9 mouse cellular contexts compared by ENCODE assay signal in the genomic region with DNA sequence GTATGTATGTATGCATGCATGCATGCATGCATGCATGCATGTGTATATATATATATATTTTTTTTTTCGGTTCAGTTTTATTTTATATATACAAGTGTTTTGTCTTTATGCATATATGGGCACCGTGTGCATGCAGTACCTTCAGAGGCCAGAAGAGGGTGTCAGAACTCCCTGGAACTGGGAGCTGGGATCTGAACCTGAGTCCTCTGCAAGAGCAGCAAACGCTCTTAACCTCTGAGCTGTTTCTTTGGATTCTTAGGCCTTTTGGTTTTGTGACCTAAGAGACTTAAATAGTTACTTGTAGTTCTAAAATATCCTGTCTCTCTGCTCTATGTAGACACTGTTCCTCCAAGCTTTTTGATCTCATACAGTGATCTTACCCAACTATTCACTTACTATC. TPM values are rescaled to one million over a fixed set of nuclear protein-coding genes. Genes with fewer than 3 reads are reported as not detected.
A peak's percentile ranks its signal among the peaks of the same experiment; 100 is the strongest.
DNase-seq lines count a peak whose midpoint lies in the region; TF ChIP-seq lines count a peak whose summit lies in the region.
"Had no signal": no experiment of that assay in that cellular context is flagged by ENCODE, and none has a peak within 500 bp of the region (broad histone marks: within the 10 kb centered on the region; RNA-seq: fewer than 3 reads in every experiment).

No protein-coding gene starts in this region.

- no peak overlapping the region for H3K4me3 ChIP-seq in left cerebral cortex, adult 2 months

- H3K27ac ChIP-seq in left cerebral cortex, adult 2 months = no peak overlapping the region

- TF ChIP-seq CTCF in left cerebral cortex, adult 2 months (IDR thresholded peaks at IDR 0.05) = peak; percentile 60

- intact Hi-C loops in left cerebral cortex, adult 2 months (cut with DNase I) = loop anchor here (2.0 kb wide), 1 partner anchor 23 kb away; no protein-coding TSS in a partner anchor

- DNase-seq in cerebellum, adult 11 months = peak; percentile 22
- DNase-seq in cerebellum, adult 9-11 months = no peak
- no peak for DNase-seq in left cerebral cortex, adult 2 months (ENCODE audit: extremely low spot score in 1 of 2, low spot score in 2 of 2)
- no peak for DNase-seq in left cerebral cortex, adult 11 months (ENCODE audit: low spot score)
- peak; percentile 64 for DNase-seq in adrenal gland, adult 2 months
- DNase-seq in induced T-regulatory cell, adult 2 months (ENCODE audit: low read depth) = peak; percentile 72
- peak; percentile 50 for DNase-seq in retina, postnatal 1 day
- DNase-seq in layer of hippocampus, adult 9-11 months = no peak

RNA-seq across cellular contexts. Expression of gene Copz1, which starts 11.6 kb away (rescaled TPM):
- 10 to 100 TPM; 85.5 to 93.0 TPM for total RNA-seq in left cerebral cortex, adult 2 months (2021)
- 100 to 1,000 TPM; 146 to 152 TPM for total RNA-seq in adrenal gland, adult 2 months (2021)
- polyA plus RNA-seq in adrenal gland, adult 2 months (2012; rRNA removed) = 51.3 and 59.7 TPM in 2 replicates

RNA-seq across cellular contexts. Expression of gene Nfe2, which starts 25.9 kb away (rescaled TPM):
- not detected for total RNA-seq in left cerebral cortex, adult 2 months (2021)
- total RNA-seq in adrenal gland, adult 2 months (2021) = under 1 TPM; 0.21 to 0.95 TPM
- polyA plus RNA-seq in adrenal gland, adult 2 months (2012; rRNA removed) = 0.38 and 0.83 TPM in 2 replicates

RNA-seq across cellular contexts. Expression of gene Gpr84, which starts 26.3 kb away (rescaled TPM):
- total RNA-seq in left cerebral cortex, adult 2 months (2021) = under 1 TPM; 0.40 to 0.66 TPM
- not detected for total RNA-seq in adrenal gland, adult 2 months (2021)
- polyA plus RNA-seq in adrenal gland, adult 2 months (2012; rRNA removed) = 0.09 and 0.15 TPM in 2 replicates
- polyA plus RNA-seq: heart, embryonic 16.5 days had no signal

RNA-seq across cellular contexts. Expression of gene Hnrnpa1, which starts 43.8 kb away (rescaled TPM):
- total RNA-seq in left cerebral cortex, adult 2 months (2021) = 100 to 1,000 TPM; 233 to 247 TPM
- total RNA-seq in adrenal gland, adult 2 months (2021) = 100 to 1,000 TPM; 140 to 208 TPM
- polyA plus RNA-seq in adrenal gland, adult 2 months (2012; rRNA removed) = 8.1 TPM in 2 replicates

RNA-seq across cellular contexts. Expression of gene Cbx5, which starts 44.5 kb away (rescaled TPM):
- 100 to 1,000 TPM; 171 to 176 TPM for total RNA-seq in left cerebral cortex, adult 2 months (2021)
- total RNA-seq in adrenal gland, adult 2 months (2021) = 10 to 100 TPM; 76.3 to 80.2 TPM
- polyA plus RNA-seq in adrenal gland, adult 2 months (2012; rRNA removed) = 4.4 and 4.7 TPM in 2 replicates

Comparison
In these comparisons a context has a peak if more than half of its experiments do, and no peak if none do; other contexts are left out.
1. DNase-seq: peak in cerebellum, adult 11 months (single experiment), adrenal gland, adult 2 months (single experiment), induced T-regulatory cell, adult 2 months (single experiment) and retina, postnatal 1 day (single experiment); none in cerebellum, adult 9-11 months (single experiment), left cerebral cortex, adult 2 months (0 of 2), left cerebral cortex, adult 11 months (single experiment) and layer of hippocampus, adult 9-11 months (single experiment).